Mouse (Mus musculus): ENCODE measurements around the gene Pilrb1. TPM values are rescaled to one million over a fixed set of nuclear protein-coding genes. Genes with fewer than 3 reads are reported as not detected.
A peak's percentile ranks its signal among the peaks of the same experiment; 100 is the strongest.
"Not testable (repeated sequence)": the region's sequence is repeated elsewhere in the genome, so short reads cannot be mapped to it uniquely, and the experiment has no call there.

The Pilrb1 gene
- 1 to 10 TPM; 1.3 to 1.5 TPM for total RNA-seq (2021)
- long read RNA-seq, experiment 1, partial matches to known transcripts: 0 of 2 reads
- long read RNA-seq, experiment 1, other reads (novel, unspliced or antisense): 1 of 2 reads
- long read RNA-seq, experiment 2, partial matches to known transcripts: 0 of 1 reads
- long read RNA-seq, experiment 2, other reads (novel, unspliced or antisense): 1 of 1 reads

DNA sequence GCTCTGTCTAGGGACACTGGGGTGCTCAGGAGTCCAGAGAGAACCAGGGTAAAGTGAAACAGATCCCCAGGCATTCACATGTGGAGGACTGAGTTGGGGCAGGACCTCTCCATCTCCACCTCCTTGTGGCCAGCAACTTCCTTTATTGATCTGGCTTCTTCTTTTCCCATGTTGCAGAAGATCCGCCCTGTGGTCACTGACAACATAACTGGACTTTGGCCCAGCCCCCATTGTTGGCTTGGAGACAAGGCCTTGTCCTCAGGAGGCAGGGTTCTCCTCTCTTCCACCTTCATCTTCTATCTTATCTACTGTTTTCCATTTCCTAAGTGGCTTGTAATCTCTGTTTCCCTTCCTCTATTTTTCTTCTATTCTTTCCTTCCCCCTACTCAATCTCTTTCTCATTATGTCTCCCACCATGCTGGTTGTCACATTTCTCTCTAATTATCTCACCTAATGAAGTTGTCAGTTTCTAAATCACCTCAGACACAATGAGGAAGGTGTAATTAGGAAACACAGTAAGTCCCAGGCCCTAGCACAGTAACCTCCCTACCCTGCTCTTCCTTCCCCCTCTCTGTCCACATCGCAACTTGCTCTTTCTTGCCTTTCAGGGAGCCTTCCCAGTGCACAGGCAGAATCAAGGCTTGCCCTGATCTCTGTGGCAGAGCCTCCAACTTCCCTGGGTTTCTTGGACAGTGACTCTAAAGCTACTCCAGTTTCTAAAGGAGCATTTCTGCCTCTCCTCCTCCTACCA, at the start of gene Pilrb1:
Gene Pilrb1 (minus strand): TSS at position 147 of the 751 bp plus-strand sequence.
- DNase-seq: peak; percentile 16 to 30

DNA sequence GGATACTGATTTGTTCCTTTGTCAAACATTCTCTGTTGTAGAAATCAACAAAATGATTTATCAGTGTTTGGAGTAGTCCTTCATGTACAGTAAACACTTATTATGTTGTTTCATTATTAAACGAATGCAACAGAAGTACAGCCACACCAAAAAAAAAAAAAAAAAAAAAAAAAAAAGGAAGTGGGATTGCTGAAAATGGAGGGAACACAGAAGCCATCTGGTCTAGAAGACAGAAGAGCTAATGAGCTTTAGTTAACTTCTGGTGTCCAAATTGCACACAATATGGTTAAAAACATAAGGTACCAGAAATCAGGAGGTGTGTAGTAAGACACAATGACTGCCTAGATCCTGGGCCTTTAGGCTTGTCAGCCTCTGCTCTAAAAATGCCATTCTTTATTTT, 39.9 kb upstream of the Pilrb1 start:
- DNase-seq: no peak

DNA sequence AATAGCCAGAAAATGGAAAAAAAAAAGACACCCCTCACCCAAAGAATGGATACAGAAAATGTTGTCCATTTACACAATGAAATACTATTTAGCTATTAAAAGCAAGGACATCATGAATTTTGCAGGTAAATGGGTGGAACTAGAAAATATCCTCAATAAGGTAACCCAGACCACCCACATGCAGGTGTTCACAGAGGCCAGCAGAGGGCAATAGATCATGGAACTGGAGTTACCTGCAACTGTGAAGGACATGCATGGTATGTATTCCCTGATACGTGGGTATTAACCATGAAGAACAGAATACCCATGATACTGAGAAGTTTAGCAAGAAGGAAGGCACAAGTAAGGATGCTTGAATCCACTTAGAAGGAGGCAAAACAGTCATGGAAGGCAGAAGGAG, 35.0 kb upstream of the Pilrb1 start:
- DNase-seq: no peak

DNA sequence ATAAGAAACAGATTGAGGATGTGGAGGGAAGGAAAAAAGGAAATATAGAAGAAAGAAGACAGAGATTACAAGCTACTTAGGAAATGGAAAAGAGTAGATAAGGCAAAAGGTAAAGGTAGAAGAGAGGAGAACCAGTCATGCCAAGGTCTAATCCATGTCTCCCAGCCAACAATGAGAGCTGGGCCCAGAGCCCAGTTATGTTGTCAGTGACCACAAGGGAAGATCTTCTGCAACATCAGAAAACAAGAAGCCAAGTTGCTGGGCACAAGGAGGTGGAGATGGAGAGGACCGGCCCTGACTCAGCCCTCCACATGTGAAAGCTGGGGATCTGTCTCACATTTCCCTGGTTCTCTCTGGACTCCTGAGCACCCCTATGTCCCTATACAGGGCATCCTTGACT, 29.8 kb upstream of the Pilrb1 start:
- peak in 1 of 2 experiments; percentile 15 for DNase-seq

DNA sequence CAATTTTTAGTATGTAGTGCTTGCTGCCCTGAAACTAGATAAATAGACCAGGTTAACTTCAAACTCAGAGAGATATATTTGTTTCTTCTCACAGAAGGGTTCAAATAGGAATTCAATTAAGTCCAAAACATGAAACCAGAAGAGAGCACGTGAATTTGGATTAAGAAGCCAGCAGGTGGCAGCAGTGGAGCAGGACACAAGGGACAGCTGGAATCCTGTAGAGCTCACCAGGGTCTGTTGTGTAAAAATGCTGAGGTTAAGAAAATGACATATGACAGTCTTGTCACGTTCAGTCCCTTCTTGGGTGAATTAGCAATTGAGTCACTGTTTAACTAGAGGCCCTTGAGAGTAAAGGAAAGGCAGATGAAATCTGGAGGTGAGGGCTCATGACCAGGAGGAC, 28.0 kb upstream of the Pilrb1 start:
- peak; percentile 52 to 75 for DNase-seq

DNA sequence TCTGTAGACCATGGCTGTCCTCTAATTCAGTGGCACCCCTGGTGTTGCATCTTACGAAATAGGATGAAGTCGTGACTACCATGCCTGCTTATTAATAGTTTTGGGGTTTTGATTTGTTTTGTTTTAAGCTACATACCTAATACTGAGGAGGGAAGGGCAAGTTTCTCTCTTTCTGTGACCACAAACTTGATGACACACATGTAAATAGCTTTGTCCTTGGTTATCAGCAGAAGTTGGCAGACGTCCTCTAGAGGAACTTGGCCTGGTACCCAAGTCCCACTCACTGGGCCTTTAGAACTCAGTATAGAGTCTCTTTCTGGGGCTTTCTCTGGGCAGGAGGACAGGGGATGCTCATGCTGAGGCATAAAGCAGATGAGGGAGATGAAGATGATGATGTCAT, 25.4 kb upstream of the Pilrb1 start:
- DNase-seq: peak; percentile 32 to 33

DNA sequence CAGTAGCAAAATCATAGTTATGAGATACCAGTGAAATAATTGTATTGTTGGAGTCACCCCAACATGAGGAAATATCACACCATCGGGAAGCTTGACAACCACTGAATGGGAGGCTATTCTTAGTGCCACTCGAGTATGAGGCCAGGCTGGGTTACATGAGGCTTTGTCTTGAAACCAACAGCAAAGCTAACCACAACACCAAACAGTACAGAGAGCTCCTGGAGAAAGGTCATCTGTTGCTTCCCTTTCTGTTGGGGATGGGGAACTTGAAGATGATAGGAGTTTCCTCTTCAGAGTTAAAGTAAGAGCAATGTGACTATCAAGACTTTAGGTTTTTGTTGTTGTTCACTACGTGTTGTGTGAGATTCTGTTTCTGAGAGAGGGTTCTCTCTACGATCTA, 25.0 kb upstream of the Pilrb1 start:
- no peak for DNase-seq

DNA sequence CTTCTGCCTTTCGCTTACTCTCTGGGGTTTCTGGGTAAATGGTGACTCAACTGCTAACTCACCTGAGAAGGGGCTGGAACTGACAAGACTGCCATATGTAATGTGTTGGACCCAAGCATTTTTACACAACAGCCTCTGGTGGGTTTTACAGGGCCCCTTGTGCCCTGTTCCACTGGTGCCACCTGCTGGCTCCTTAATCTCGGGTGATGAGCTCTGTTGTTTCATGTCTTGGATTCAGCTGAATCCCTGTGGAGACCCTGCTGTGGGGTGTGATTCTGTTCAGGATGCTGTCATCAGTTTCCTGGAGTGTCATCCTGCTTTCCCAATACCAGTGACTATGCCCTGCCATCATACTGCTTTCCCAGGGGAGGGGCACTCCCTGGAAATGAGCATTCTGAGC, 20.0 kb upstream of the Pilrb1 start:
- peak; percentile 49 to 66 for DNase-seq

DNA sequence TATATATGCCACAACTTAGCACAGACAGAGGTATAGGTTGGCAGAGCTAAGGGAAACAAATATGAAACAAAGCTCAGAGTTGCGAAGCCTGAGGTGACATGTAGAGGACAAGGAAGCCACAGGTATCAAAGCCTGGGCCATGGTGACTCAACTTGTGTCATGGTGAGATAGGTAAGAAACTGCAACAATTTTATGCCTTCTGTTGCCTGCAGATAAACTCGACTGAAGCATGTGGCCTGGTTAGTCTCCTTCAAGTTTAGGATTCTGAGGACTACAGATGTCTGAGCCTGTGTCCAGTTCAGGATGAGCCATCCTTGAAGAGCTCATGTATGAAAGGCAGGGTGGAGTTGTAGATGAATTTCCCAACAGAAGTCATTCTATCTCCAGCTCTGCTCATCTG, 17.1 kb upstream of the Pilrb1 start:
- DNase-seq: no peak

DNA sequence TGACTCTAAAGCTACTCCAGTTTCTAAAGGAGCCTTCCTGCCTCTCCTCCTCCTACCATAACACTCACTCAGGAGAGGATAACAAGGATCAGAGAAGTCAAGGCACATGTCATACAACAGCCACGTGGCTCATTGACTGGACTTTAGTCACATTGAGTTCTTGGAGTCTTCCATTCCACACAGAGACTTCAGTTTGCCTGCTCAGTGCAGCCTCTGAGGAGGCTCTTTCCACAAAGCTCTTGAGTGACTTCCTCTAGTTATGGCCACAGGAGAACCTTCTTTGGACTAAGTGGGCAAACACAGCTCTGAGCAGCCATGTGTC, 14.4 kb upstream of the Pilrb1 start:
- not testable (repeated sequence) for DNase-seq

DNA sequence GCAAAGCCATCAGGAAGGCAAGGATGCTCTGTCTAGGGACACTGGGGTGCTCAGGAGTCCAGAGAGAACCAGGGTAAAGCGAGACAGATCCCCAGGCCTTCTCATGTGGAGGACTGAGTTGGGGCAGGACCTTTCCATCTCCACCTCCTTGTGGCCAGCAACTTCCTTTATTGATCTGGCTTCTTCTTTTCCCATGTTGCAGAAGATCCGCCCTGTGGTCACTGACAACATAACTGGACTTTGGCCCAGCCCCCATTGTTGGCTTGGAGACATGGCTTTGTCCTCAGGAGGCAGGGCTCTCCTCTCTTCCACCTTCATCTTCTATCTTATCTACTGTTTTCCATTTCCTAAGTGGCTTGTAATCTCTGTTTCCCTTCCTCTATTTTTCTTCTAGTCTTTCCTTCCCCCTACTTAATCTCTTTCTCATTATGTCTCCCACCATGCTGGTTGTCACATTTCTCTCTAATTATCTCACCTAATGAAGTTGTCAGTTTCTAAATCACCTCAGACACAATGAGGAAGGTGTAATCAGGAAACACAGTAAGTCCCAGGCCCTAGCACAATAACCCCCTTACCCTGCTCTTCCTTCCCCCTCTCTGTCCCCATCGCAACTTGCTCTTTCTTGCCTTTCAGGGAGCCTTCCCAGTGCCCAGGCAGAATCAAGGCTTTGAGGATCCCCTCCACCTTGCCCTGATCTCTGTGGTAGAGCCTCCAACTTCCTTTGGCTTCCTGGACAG, 13.9 kb upstream of the Pilrb1 start, which contains the start of gene Pilrb2:
Gene Pilrb2 (minus strand): TSS at position 172 of the 737 bp plus-strand sequence.
- not testable (repeated sequence) for DNase-seq

DNA sequence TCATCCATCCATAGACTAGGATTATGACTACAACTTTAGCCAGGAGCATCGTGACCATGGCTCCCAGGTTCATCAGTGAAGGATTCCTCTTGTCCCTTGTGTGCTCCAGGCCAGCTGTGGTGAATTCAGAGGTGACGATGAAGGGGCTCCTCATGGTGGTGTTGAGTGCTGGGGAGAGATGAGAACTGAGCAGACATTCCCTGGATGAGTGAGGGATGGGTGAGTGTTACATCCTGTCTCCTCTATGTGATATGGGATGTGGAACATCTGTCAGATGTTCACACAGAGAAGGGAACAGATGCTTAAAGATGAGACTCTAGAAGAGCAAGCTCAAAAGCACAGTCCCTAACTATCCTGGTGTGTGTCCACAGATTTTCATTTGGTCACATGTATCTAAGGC, 10.7 kb upstream of the Pilrb1 start:
- not testable (repeated sequence) for DNase-seq

DNA sequence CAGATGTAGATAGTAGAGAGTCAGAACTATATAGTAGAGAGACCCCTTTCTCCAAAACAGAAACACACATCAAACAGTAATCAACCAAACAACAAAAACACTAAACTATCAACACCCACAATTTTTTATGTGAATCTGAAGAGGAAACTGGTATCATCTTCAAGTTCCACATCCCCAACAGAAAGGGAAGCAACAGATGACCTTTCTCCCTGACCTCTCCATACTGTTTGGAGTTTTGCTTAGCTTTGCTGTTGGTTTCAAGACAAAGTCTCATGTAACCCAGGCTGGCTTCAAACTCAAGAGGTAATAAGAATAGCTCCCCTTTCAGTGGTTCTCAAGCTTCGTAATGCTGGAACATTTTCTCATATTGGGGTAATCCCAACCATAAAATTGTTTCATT, 6.1 kb upstream of the Pilrb1 start:
- DNase-seq: not testable (repeated sequence)

DNA sequence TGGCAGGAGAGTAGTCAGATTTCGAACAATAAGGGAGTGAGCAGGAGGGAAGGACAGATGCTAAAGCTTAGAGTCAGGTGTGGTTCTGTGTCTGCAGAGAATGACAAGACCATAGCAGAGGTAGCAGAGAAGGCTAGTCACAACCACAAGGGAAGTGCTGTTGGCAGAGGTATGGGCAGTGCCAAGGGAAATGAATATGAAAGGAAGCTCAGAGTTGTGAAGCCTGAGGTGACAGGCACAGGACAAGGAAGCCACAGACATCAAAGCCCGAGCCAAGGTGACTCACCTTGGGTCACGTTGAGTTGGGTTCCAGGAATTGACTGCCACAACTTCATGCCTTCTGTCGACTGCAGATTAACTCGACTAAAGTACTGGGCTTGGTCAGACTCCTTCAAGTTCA, 1.0 kb downstream of the Pilrb1 start:
- DNase-seq: not testable (repeated sequence)

DNA sequence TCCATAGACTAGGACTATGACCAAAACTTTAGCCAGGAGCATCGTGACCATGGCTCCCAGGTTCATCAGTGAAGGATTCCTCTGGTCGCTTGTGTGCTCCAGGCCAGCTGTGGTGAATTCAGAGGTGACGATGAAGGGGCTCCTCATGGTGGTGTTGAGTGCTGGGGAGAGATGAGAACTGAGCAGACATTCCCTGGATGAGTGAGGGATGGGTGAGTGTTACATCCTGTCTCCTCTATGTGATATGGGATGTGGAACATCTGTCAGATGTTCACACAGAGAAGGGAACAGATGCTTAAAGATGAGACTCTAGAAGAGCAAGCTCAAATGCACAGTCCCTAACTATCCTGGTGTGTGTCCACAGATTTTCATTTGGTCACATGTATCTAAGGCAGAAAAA, 3.0 kb downstream of the Pilrb1 start:
- not testable (repeated sequence) for DNase-seq

DNA sequence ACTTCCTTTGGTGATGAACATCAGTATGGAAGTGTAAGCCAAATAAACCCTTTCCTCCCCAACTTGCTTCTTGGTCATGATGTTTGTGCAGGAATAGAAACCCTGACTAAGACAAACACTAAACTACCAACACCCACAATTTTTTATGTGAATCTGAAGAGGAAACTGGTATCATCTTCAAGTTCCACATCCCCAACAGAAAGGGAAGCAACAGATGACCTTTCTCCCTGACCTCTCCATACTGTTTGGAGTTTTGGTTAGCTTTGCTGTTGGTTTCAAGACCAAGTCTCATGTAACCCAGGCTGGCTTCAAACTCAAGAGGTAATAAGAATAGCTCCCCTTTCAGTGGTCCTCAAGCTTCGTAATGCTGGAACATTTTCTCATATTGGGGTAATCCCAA, 7.6 kb downstream of the Pilrb1 start:
- not testable (repeated sequence) for DNase-seq

DNA sequence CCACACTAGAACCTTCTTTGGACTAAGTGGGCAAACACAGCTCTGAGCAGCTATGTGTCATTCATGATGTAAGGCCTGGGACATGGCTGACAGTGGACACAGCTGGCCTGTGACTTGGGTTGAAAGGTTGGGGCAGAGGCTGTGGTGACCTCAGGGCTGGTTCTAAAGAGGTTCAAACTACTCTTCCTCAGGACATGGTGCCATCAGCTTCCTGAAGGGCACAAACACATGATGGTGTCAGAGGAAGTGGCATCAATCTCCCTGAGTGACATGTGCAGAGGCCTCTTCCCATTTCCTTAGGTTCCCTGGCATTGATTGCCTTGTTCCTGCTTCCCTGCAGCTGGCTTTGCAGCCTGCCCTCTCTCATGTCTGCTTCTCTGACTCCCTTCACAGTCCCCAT, 20.8 kb downstream of the Pilrb1 start:
- DNase-seq: not testable (repeated sequence)

DNA sequence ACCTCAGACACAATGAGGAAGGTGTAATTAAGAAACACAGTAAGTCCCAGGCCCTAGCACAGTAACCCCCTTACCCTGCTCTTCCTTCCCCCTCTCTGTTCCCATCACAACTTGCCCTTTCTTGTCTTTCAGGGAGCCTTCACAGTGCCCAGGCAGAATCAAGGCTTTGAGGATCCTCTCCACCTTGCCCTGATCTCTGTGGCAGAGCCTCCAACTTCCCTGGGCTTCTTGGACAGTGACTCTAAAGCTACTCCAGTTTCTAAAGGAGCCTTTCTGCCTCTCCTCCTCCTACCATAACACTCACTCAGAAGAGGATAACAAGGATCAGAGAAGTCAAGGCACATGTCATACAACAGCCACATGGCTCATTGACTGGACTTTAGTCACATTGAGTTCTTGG, 21.3 kb downstream of the Pilrb1 start:
- DNase-seq: no peak

DNA sequence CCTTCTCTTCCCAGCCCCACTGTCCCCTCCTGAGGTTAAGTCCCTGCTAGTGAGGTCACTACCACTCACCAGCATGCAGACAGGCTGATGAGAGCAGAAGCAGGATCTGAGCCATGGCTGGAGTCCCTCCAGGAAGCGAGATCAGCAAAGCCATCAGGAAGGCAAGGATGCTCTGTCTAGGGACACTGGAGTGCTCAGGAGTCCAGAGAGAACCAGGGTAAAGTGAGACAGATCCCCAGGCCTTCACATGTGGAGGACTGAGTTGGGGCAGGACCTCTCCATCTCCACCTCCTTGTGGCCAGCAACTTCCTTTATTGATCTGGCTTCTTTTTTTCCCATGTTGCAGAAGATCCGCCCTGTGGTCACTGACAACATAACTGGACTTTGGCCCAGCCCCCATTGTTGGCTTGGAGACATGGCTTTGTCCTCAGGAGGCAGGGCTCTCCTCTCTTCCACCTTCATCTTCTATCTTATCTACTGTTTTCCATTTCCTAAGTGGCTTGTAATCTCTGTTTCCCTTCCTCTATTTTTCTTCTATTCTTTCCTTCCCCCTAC, 21.9 kb downstream of the Pilrb1 start, which contains the start of gene Pilra:
Gene Pilra (minus strand): TSS at position 316 of the 555 bp plus-strand sequence.
- not testable (repeated sequence) for DNase-seq

DNA sequence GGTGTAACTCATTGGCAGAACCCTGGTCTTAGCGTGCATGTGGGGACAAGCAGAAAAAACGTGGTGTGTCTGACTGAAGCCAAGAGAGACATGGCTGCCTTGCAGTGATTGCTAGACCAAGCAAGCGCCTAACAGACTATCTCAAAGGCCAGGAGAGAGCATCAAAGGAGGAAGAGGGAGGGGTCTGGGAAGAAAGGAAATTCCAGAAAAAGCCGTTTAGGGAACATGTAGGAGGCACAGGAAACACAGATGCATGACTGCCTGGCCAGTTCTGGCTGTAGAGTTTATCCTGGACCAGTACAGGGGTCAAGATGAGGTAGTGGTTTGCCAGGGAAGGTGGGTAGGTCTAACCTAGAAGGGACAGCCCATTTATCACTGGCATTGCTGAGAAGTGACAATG, 24.4 kb downstream of the Pilrb1 start:
- DNase-seq: no peak

DNA sequence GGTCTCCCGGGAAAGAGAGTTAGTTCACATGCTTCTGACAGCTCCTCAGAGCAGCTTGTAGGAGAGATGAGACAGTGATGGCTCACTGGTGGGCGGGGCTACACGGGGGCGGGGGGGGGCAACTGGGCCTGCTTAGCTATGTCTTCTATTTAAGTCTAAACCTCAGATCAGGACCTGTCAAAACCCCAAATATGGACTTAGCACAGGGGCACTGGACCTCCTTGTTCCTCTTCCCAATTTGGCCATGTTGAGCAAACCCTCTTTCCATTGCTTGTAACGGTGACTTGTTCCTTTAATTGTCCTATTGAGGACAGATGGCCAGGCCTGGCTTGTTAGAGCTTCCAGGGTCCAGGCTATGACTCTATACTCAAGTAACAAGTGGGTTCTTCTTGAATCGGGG, 26.4 kb downstream of the Pilrb1 start:
- DNase-seq: no peak

DNA sequence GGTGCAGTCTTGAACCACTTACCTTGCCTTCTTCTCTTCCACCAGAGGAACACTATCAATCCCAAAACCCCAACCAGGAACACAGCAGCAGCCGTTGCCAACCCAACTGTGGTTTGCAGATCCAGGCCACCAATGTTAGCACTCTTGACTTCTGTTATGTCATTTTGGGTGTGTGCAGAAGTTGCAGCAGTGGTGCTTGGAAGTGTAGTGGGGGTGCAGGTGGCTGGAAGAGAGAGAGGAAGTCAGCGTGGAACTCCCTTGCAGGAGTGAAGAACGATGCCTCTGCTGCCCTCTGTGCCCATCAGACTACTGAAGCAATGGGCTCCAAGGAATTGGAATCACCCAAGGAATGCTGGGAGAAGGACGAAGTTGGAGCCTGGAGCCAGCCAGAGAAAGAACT, 26.8 kb downstream of the Pilrb1 start:
- DNase-seq: no peak

DNA sequence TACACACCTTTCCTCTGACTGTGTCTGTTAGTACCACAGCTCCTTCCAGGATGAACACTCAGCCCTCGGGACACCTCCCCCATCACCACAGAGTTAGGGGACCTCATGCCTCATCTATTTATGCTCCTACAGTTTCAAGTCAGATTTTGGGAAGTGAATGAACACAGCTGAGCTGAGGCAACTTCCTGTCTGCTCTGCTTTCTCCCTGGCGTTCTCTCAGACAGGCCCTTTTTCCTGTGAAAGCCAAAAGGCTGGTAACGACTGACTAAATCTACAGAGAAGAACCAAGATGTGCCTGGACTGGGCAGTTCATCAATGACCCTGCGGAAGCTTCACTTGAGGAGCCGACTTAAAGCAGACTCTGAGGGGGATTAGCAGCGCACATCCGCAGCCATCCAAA, 27.7 kb downstream of the Pilrb1 start:
- DNase-seq: no peak
